Mouse (Mus musculus) MEL (cell line): ENCODE data around the gene Aldoc. TPM values are rescaled to one million over a fixed set of nuclear protein-coding genes. Genes with fewer than 3 reads are reported as not detected.

ENCODE experiments used
- DNase-seq: peaks from one replicate; pipeline ENCODE4 v3.0.0; 2011; ENCODE audit warnings: low read depth, low spot score
- H3K27ac ChIP-seq: 2 replicates; pipeline ENCODE4 v1.5.1; 2012; ENCODE audit warnings: low read depth, mild to moderate bottlenecking, control low read depth, low read length, moderate library complexity; ENCODE audit not compliant: control insufficient read depth
- H3K27me3 ChIP-seq, 2 experiments: fragments of 150-350 bp in 1 of 2; sonication (generic) in 1 of 2; 2 replicates each; pipeline ENCODE4 v1.6.1; 2012; ENCODE audit warnings: low read length in 2 of 2, mild to moderate bottlenecking in 2 of 2, improper control_type of control experiment in 1 of 2, moderate library complexity in 1 of 2; ENCODE audit not compliant: insufficient read depth in 2 of 2, control insufficient read depth in 1 of 2
- H3K36me3 ChIP-seq, 2 experiments: 2 replicates each; pipeline ENCODE4 v1.6.1; 2012 to 2014; ENCODE audit warnings: low read length in 2 of 2, improper control_type of control experiment in 1 of 2, inconsistent platforms in 1 of 2, mild to moderate bottlenecking in 1 of 2; ENCODE audit not compliant: insufficient read depth in 2 of 2, control insufficient read depth in 1 of 2
- H3K4me1 ChIP-seq, 2 experiments: fragments of 150-350 bp in 1 of 2; sonication (generic) in 1 of 2; 2 replicates each; pipeline ENCODE4 v1.6.1; 2012; ENCODE audit warnings: low read length in 2 of 2, improper control_type of control experiment in 1 of 2, mild to moderate bottlenecking in 1 of 2; ENCODE audit not compliant: insufficient read depth in 2 of 2, control insufficient read depth in 1 of 2
- H3K4me3 ChIP-seq, 2 experiments: fragments of 150-350 bp in 1 of 2; sonication (generic) in 1 of 2; 2 replicates each; pipeline ENCODE4 v1.5.1; 2012; ENCODE audit warnings: low read depth in 2 of 2, low read length in 2 of 2, mild to moderate bottlenecking in 2 of 2, moderate library complexity in 2 of 2, control low read depth in 1 of 2, improper control_type of control experiment in 1 of 2; ENCODE audit not compliant: control insufficient read depth in 1 of 2, insufficient read depth in 1 of 2
- H3K79me2 ChIP-seq: 2 replicates; pipeline ENCODE4 v1.6.1; 2012; ENCODE audit warnings: mild to moderate bottlenecking, low read length, moderate library complexity; ENCODE audit not compliant: control insufficient read depth, poor library complexity, insufficient read depth
- H3K9ac ChIP-seq: 2 replicates; pipeline ENCODE4 v1.6.1; 2012; ENCODE audit warnings: low read depth, mild to moderate bottlenecking, control low read depth, low read length, moderate library complexity; ENCODE audit not compliant: control insufficient read depth, poor library complexity, severe bottlenecking
- H3K9me3 ChIP-seq: fragments of 150-350 bp; sonication (generic); replicated peaks from 2 replicates; pipeline ENCODE4 v1.6.1; 2012; ENCODE audit warnings: mild to moderate bottlenecking, low read length, improper control_type of control experiment, moderate library complexity; ENCODE audit not compliant: insufficient read depth
- BHLHE40 ChIP-seq: IDR thresholded peaks from 2 replicates; pipeline ENCODE4 v1.6.1; 2012; ENCODE audit warnings: low read depth, mild to moderate bottlenecking, inconsistent platforms, low read length, improper control_type of control experiment, borderline replicate concordance
- CHD1 ChIP-seq: IDR thresholded peaks from 2 replicates; pipeline ENCODE4 v1.6.1; 2012; ENCODE audit warnings: low read depth, mild to moderate bottlenecking, inconsistent platforms, low read length, improper control_type of control experiment
- CHD2 ChIP-seq: IDR thresholded peaks from 2 replicates; pipeline ENCODE4 v1.6.1; 2011; ENCODE audit warnings: low read length, improper control_type of control experiment
- CTCF ChIP-seq, 3 experiments: IDR thresholded peaks in 2 of 3; conservative IDR thresholded peaks in 1 of 3; 2 replicates each; pipeline ENCODE4 v1.5.1; 2011 to 2012; ENCODE audit warnings: low read length in 3 of 3, low read depth in 2 of 3, mild to moderate bottlenecking in 2 of 3, improper control_type of control experiment in 1 of 3, inconsistent platforms in 1 of 3, mixed read lengths in 1 of 3, moderate library complexity in 1 of 3; ENCODE audit not compliant: control insufficient read depth in 1 of 3, insufficient read depth in 1 of 3, poor library complexity in 1 of 3, severe bottlenecking in 1 of 3
- GABPA ChIP-seq: IDR thresholded peaks from 2 replicates; pipeline ENCODE4 v1.6.1; 2012; ENCODE audit warnings: low read depth, mild to moderate bottlenecking, inconsistent platforms, low read length, improper control_type of control experiment, moderate library complexity
- HCFC1 ChIP-seq: IDR thresholded peaks from 2 replicates; pipeline ENCODE4 v1.6.1; 2012; ENCODE audit warnings: low read depth, mild to moderate bottlenecking, inconsistent platforms, low read length, improper control_type of control experiment, moderate library complexity
- JUND ChIP-seq: IDR thresholded peaks from 2 replicates; pipeline ENCODE4 v1.6.1; 2011; ENCODE audit warnings: low read depth, mild to moderate bottlenecking, improper control_type of control experiment, low read length
- KAT2A ChIP-seq: conservative IDR thresholded peaks from 2 replicates; pipeline ENCODE4 v1.6.1; 2012; ENCODE audit warnings: low read depth, low read length, improper control_type of control experiment, inconsistent platforms
- MAFK ChIP-seq: IDR thresholded peaks from 2 replicates; pipeline ENCODE4 v1.6.1; 2011; ENCODE audit warnings: low read depth, mild to moderate bottlenecking, low read length, improper control_type of control experiment, borderline replicate concordance
- MXI1 ChIP-seq: IDR thresholded peaks from 2 replicates; pipeline ENCODE4 v1.6.1; 2011; ENCODE audit warnings: mild to moderate bottlenecking, low read depth, low read length, improper control_type of control experiment
- MYB ChIP-seq: IDR thresholded peaks from 2 replicates; pipeline ENCODE4 v1.6.1; 2011; ENCODE audit warnings: mild to moderate bottlenecking, low read depth, low read length, improper control_type of control experiment
- MYC ChIP-seq: IDR thresholded peaks from 2 replicates; pipeline ENCODE4 v1.6.1; 2011; ENCODE audit warnings: low read depth, mild to moderate bottlenecking, low read length, improper control_type of control experiment, moderate library complexity
- NRF1 ChIP-seq: IDR thresholded peaks from 2 replicates; pipeline ENCODE4 v1.6.1; 2014; ENCODE audit warnings: low read depth, mild to moderate bottlenecking, inconsistent platforms, low read length, improper control_type of control experiment, moderate library complexity; ENCODE audit not compliant: poor library complexity, insufficient read depth, severe bottlenecking
- POLR2A ChIP-seq, 2 experiments: IDR thresholded peaks; 2 replicates each; pipeline ENCODE4 v1.6.1; 2011 to 2012; ENCODE audit warnings: low read length in 2 of 2, mild to moderate bottlenecking in 2 of 2, control low read depth in 1 of 2, improper control_type of control experiment in 1 of 2, low read depth in 1 of 2, moderate library complexity in 1 of 2; ENCODE audit not compliant: control insufficient read depth in 1 of 2, insufficient read depth in 1 of 2, poor library complexity in 1 of 2
- POLR2AphosphoS2 ChIP-seq: IDR thresholded peaks from 2 replicates; pipeline ENCODE4 v1.6.1; 2011; ENCODE audit warnings: low read length, improper control_type of control experiment
- POLR2AphosphoS5 ChIP-seq: IDR thresholded peaks from 2 replicates; pipeline ENCODE4 v1.6.1; 2012; ENCODE audit warnings: low read depth, borderline replicate concordance, mild to moderate bottlenecking, inconsistent platforms, low read length, moderate library complexity, mixed read lengths
- RAD21 ChIP-seq: IDR thresholded peaks from 2 replicates; pipeline ENCODE4 v1.6.1; 2011; ENCODE audit warnings: mild to moderate bottlenecking, low read depth, low read length, improper control_type of control experiment
- RCOR1 ChIP-seq: IDR thresholded peaks from 2 replicates; pipeline ENCODE4 v1.6.1; 2012; ENCODE audit warnings: low read depth, mild to moderate bottlenecking, inconsistent platforms, low read length, improper control_type of control experiment
- SIN3A ChIP-seq: IDR thresholded peaks from 2 replicates; pipeline ENCODE4 v1.6.1; 2012; ENCODE audit warnings: low read length, improper control_type of control experiment, inconsistent platforms
- TAL1 ChIP-seq: IDR thresholded peaks from 2 replicates; pipeline ENCODE4 v1.6.1; 2012; ENCODE audit warnings: mild to moderate bottlenecking, inconsistent platforms, low read length, moderate library complexity, mixed read lengths
- TBP ChIP-seq: IDR thresholded peaks from 2 replicates; pipeline ENCODE4 v1.8.0; 2011; ENCODE audit warnings: low read depth, low read length, improper control_type of control experiment
- USF1 ChIP-seq: IDR thresholded peaks from 2 replicates; pipeline ENCODE4 v1.6.1; 2014; ENCODE audit warnings: low read depth, mild to moderate bottlenecking, inconsistent platforms, low read length, improper control_type of control experiment, moderate library complexity
- ZC3H11A ChIP-seq: IDR thresholded peaks from 2 replicates; pipeline ENCODE4 v1.6.1; 2012; ENCODE audit warnings: low read depth, mild to moderate bottlenecking, inconsistent platforms, low read length, improper control_type of control experiment
- ZNF384 ChIP-seq: IDR thresholded peaks from 2 replicates; pipeline ENCODE4 v1.6.1; 2012; ENCODE audit warnings: low read depth, mild to moderate bottlenecking, inconsistent platforms, low read length, improper control_type of control experiment
- polyA plus RNA-seq, 2 experiments: library from polyadenylated mRNA; stranded (reverse) in 1 of 2; unstranded in 1 of 2; fragments of >175 nt in 1 of 2; fragments of >200 nt in 1 of 2; gene quantifications; 2 replicates each; pipeline versions ENCODE4 v1.2.1 to v1.2.4; 2012; ENCODE audit warnings: low replicate concordance in 2 of 2, low read depth in 1 of 2; ENCODE audit not compliant: insufficient read length in 2 of 2, insufficient read depth in 1 of 2, missing spikeins in 1 of 2
- total RNA-seq: library from RNA; depleted of rRNA; stranded (reverse); fragments of 300-350 nt; gene quantifications from 2 replicates; pipeline ENCODE4 v1.2.3, GENCODE M21; 2012

The Aldoc gene
- total and polyA plus RNA-seq, 3 experiments: 3.0 to 8.1 TPM; not detected in 1

DNA sequence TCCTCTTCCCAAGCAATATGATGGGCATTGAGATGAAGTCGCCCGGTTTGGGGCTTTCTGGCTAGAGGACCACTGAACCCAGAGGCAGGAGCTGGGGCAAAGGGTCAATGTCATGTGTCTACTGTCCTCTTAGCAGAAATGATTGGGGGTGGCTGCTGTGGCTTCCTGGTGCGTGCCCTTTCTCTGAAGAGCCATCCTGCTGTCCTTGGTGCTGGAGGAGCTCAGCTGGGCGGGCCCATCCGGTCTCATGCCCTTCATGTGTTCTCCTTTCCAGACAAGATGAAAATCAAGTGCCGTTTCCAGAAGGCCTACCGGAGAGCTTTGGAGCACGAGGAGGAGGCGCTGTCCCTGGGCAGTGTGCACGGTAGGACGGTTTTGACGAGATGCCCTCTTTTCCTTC, 9.9 kb downstream of the Aldoc start:
- H3K9ac ChIP-seq: no peak overlapping the region
- no peak for DNase-seq
- TF ChIP-seq CHD1: no peak
- peak; percentile 26; the same call in 1 of the 2 replicates for TF ChIP-seq SIN3A
- TF ChIP-seq MXI1: 0 out of 2 replicates have a peak, but pooled peaks have one; percentile 20
- H3K27ac ChIP-seq: no peak overlapping the region
- no peaks in the 10 kb centered on the region for H3K27me3 ChIP-seq
- no peaks in the 10 kb centered on the region for H3K9me3 ChIP-seq
- H3K79me2 ChIP-seq: peaks cover 8% of the 10 kb centered on the region
- peaks cover 3 to 4% of the 10 kb centered on the region in 2 experiments; a peak in 2 of 4 replicates for H3K4me1 ChIP-seq
- peaks cover 2 to 6% of the 10 kb centered on the region in 2 experiments; a peak in 1 of 4 replicates for H3K36me3 ChIP-seq
- no peak overlapping the region for H3K4me3 ChIP-seq

DNA sequence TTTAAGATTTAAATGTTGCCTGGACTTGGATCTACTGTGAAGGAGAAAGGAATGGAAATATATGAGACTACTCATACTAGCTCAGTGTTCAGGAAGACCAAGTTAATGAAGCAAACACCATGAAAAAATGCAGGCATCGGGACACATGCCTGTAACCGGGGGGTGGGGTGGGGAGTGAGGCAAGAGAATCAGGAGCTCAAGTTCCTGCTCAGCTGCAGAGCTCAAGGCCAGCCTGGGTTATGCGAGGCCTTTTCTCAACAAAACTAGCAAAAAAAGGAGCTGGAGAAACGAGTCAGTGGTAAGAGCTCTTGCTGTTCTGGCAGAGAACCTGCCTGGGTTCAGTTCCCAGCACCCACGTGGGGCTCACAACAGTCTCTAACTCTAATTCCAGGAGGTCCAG, 11.2 kb downstream of the Aldoc start:
- peaks cover 3% of the 10 kb centered on the region for H3K79me2 ChIP-seq
- TF ChIP-seq JUND: no peak
- TF ChIP-seq TAL1: no peak
- TF ChIP-seq SIN3A: no peak
- no peak for TF ChIP-seq BHLHE40
- TF ChIP-seq CTCF (IDR thresholded peaks at IDR 0.05 in 2 of 3, conservative IDR thresholded peaks at IDR 0.05 in 1 of 3; ENCODE audit: control insufficient read depth in 1 of 3, insufficient read depth in 1 of 3, low read depth in 2 of 3, low read length in 3 of 3, poor library complexity in 1 of 3, severe bottlenecking in 1 of 3): no peak
- no peak for TF ChIP-seq KAT2A
- TF ChIP-seq RAD21: no peak
- no peak for TF ChIP-seq MYC
- no peak for TF ChIP-seq NRF1
- no peak for TF ChIP-seq ZC3H11A
- no peak for TF ChIP-seq POLR2AphosphoS2
- no peak for TF ChIP-seq ZNF384
- TF ChIP-seq MAFK: no peak
- TF ChIP-seq, all 39 proteins: peak for 0
- H3K27me3 ChIP-seq: no peaks in the 10 kb centered on the region
- peaks cover 3% of the 10 kb centered on the region in 2 experiments; a peak in 2 of 4 replicates for H3K4me1 ChIP-seq
- DNase-seq: no peak
- no peak overlapping the region for H3K9ac ChIP-seq
- H3K27ac ChIP-seq: no peak overlapping the region
- H3K9me3 ChIP-seq: no peaks in the 10 kb centered on the region
- H3K4me3 ChIP-seq: no peak overlapping the region
- H3K36me3 ChIP-seq: peaks cover 2 to 6% of the 10 kb centered on the region in 2 experiments; a peak in 1 of 4 replicates

DNA sequence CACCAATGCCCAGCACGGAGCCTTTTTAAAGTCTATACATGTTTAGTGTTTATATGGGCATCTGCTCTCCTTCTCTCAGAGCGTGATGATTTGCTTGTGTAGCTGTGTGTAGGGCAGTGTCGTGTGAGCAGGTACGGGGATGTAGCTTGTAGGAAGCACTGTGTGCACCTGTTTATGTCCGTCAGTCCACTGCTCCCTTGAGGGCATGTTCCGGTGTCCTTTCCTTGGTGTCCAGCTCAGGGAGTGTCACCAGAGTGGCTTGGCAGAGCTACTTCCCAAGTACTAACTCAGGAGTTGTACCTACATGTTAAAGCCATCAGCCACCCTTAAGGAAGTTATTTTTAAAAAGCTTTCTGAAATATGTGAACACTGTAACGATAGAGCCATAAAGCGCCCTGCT, 14.3 kb downstream of the Aldoc start:
- no peak for DNase-seq
- no peaks in the 10 kb centered on the region for H3K79me2 ChIP-seq
- no peak for TF ChIP-seq MYB
- no peak for TF ChIP-seq RCOR1
- TF ChIP-seq SIN3A: no peak
- no peak for TF ChIP-seq POLR2AphosphoS5
- no peak for TF ChIP-seq MYC
- TF ChIP-seq NRF1: no peak
- no peak for TF ChIP-seq POLR2A (IDR thresholded peaks at IDR 0.05; ENCODE audit: control insufficient read depth in 1 of 2, insufficient read depth in 1 of 2, low read depth in 1 of 2, low read length in 2 of 2, poor library complexity in 1 of 2)
- no peak for TF ChIP-seq TBP
- no peak for TF ChIP-seq CHD2
- no peak for TF ChIP-seq GABPA
- no peak for TF ChIP-seq USF1
- TF ChIP-seq ZNF384: no peak
- no peak for TF ChIP-seq ZC3H11A
- TF ChIP-seq HCFC1: no peak
- TF ChIP-seq, all 39 proteins: peak for 0
- H3K4me3 ChIP-seq: no peak overlapping the region
- no peaks in the 10 kb centered on the region for H3K9me3 ChIP-seq
- H3K4me1 ChIP-seq: no peaks in the 10 kb centered on the region
- no peak overlapping the region for H3K9ac ChIP-seq
- 0 out of 4 replicates have a peak, but pooled peaks cover 0 to 2% of the 10 kb centered on the region in 2 experiments for H3K36me3 ChIP-seq
- no peak overlapping the region for H3K27ac ChIP-seq
- no peaks in the 10 kb centered on the region for H3K27me3 ChIP-seq
